Mouse (Mus musculus): Measurements from ENCODE around the gene Sik3.

The Sik3 gene

GRCm38 (mm10) chr9:46272677-46273454 is 260.2 kb downstream of the Sik3 start, which contains the start of gene Zpr1:
Zpr1 (plus strand) TSS chr9:46273064.
- DNase-seq (ENCODE audit: low spot score in 2 of 2), result peak; percentile 89 to 91
